Mouse (Mus musculus) liver, embryonic 14.5 days (tissue): Measurements from ENCODE around the gene Dis3l2. TPM values are rescaled to one million over a fixed set of nuclear protein-coding genes. Genes with fewer than 3 reads are reported as not detected.

ENCODE experiments used
- ATAC-seq: fragments of 200-750 bp; cut with Nextera tagmentation; 2 replicates; pipeline ENCODE4 v1.8.0; 2017; ENCODE audit warnings: moderate number of reproducible peaks, mild to moderate bottlenecking, moderate library complexity; ENCODE audit not compliant: insufficient read depth
- DNase-seq, 3 experiments: peaks; one replicate each; pipeline ENCODE4 v3.0.0-alpha.2; 2012 to 2013; ENCODE audit warnings: low read depth in 3 of 3, low spot score in 3 of 3
- H3K27ac ChIP-seq: fragments of 300-500 bp; sonication (generic); 2 replicates; pipeline ENCODE4 v1.5.1; 2014; ENCODE audit warnings: moderate library complexity, mild to moderate bottlenecking, control low read depth, inconsistent platforms
- H3K27me3 ChIP-seq: fragments of 300-500 bp; sonication (generic); 2 replicates; pipeline ENCODE4 v1.6.1; 2014; ENCODE audit warnings: mild to moderate bottlenecking, low read length, moderate library complexity; ENCODE audit not compliant: control insufficient read depth, insufficient read depth
- H3K36me3 ChIP-seq: fragments of 300-500 bp; sonication (generic); replicated peaks from 2 replicates; pipeline ENCODE4 v1.6.1; 2014; ENCODE audit warnings: low read depth; ENCODE audit not compliant: control insufficient read depth, insufficient read depth
- H3K4me1 ChIP-seq, 2 experiments: fragments of 200-500 bp in 1 of 2; fragments of 300-500 bp in 1 of 2; sonication (generic) in 1 of 2; replicated peaks; 2 replicates each; pipeline ENCODE4 v1.6.1; 2012 to 2014; ENCODE audit warnings: antibody characterized with exemption in 1 of 2, inconsistent platforms in 1 of 2, low read length in 1 of 2; ENCODE audit not compliant: control insufficient read depth in 2 of 2, insufficient read depth in 2 of 2
- H3K4me2 ChIP-seq: fragments of 300-500 bp; sonication (generic); 2 replicates; pipeline ENCODE4 v1.6.1; 2014; ENCODE audit warnings: low read depth, mild to moderate bottlenecking, control low read depth, moderate library complexity
- H3K4me3 ChIP-seq, 2 experiments: fragments of 200-500 bp in 1 of 2; fragments of 300-500 bp in 1 of 2; sonication (generic) in 1 of 2; 2 replicates each; pipeline ENCODE4 v1.5.1; 2012 to 2014; ENCODE audit warnings: low read depth in 2 of 2, low read length in 2 of 2, mild to moderate bottlenecking in 2 of 2, control low read depth in 1 of 2, inconsistent platforms in 1 of 2, moderate library complexity in 1 of 2; ENCODE audit not compliant: insufficient read depth in 1 of 2
- H3K9ac ChIP-seq: fragments of 300-500 bp; sonication (generic); replicated peaks from 2 replicates; pipeline ENCODE4 v1.6.1; 2014; ENCODE audit warnings: mild to moderate bottlenecking, control low read depth, moderate library complexity
- H3K9me3 ChIP-seq: fragments of 300-500 bp; sonication (generic); 2 replicates; pipeline ENCODE4 v1.6.1; 2016; ENCODE audit warnings: low read length, mixed read lengths; ENCODE audit not compliant: control insufficient read depth
- CTCF ChIP-seq: IDR thresholded peaks from 2 replicates; pipeline ENCODE4 v1.5.1; 2016; ENCODE audit warnings: antibody characterized with exemption, low read depth, control low read depth
- EP300 ChIP-seq: IDR thresholded peaks from 2 replicates; pipeline ENCODE4 v1.6.1; 2016; ENCODE audit warnings: antibody characterized with exemption, low read depth
- WGBS: fragments of 180-500 bp; shearing (Covaris S2); extraction: QIAGEN DNeasy Blood & Tissue Kit; methylation state at CpG from one replicate; pipeline ENCODE4 v1.1.7; 2014; ENCODE audit not compliant: insufficient replicate concordance; 5-methylcytosine and 5-hydroxymethylcytosine counted together
- polyA plus RNA-seq, 2 experiments: library from polyadenylated mRNA; depleted of rRNA in 1 of 2; stranded (reverse) in 1 of 2; unstranded in 1 of 2; fragments of >200 nt; fragmentation: Nextera tagmentation in 1 of 2; extraction: Ambion mirVana in 1 of 2; gene quantifications; 2 replicates each; pipeline versions ENCODE4 v1.2.1 to v1.2.3; 2012 to 2014

The Dis3l2 gene
- polyA plus RNA-seq, 2 experiments, result 6.0 to 7.1 TPM

DNA sequence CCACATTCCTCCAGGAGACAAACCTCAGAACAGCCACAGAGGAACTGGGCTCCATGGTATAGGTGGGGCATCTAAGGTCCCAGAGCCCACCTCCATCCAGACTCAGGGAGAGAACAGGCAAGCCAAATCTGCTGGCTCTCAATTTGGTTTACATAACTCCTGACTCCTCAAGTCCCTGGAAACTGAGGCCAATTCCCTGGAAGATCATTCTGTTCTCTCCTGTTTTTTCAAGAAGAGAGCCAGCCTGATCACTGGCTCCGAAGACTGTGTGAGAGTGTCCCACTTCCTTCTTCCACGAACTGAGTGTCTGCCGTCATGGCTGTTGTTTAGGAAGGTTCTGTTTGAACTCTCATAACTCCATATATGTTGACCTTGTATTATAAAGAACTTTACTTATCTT lies 305.5 kb downstream of the Dis3l2 start:
- H3K4me2 ChIP-seq, result no peak overlapping the region
- H3K36me3 ChIP-seq, result no peaks in the 10 kb centered on the region
- DNase-seq (no peak), ATAC-seq (no peak)
- H3K9ac ChIP-seq, result no peak overlapping the region
- no peaks in the 10 kb centered on the region for H3K9me3 ChIP-seq
- H3K4me3 ChIP-seq, result no peak overlapping the region
- H3K4me1 ChIP-seq, result no peaks in the 10 kb centered on the region
- TF ChIP-seq CTCF, result no peak
- 63% methylated on average over 3 of the region's 3 CpGs for WGBS
- H3K27me3 ChIP-seq, result no peaks in the 10 kb centered on the region
- no peak overlapping the region for H3K27ac ChIP-seq

DNA sequence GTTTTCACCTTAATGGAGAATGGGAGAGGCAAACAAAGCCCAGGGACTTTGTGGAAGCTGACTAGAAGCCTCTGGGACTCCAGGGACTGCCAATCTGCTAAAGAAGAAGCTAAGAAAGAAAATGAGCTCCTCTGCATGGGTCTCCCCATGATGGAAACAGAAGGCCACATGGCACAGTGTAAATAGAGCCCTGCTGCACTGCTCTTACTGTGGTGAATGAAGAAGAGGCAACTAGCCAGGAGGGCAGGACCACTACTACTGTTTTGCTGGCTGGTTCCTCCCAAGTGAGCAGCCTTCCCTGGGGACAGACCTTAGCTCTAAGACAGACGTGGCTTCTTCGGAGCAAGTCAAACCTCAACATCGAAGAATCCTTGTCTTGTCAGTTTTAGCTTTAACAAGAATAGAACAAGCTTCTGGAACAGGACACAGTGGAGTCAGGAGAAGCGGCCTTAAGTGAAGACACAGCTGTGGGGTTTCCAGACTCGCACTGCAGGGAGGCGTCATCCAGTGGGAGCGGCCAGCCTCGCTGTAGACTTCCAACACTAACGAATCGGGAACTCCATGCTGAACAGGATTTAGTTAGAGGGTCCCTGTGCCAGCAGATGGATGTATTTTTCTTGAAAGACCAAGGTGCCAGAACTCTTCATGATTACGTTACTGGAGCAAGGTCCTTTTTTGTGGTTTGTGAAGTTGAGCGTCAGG lies 307.2 kb downstream of the Dis3l2 start:
- no peaks in the 10 kb centered on the region for H3K36me3 ChIP-seq
- WGBS, result 71% methylated on average over 12 of the region's 12 CpGs
- H3K4me3 ChIP-seq, result no peak overlapping the region
- no peak overlapping the region for H3K27ac ChIP-seq
- no peak for TF ChIP-seq CTCF
- no peak for TF ChIP-seq EP300
- no peak overlapping the region for H3K4me2 ChIP-seq
- ATAC-seq, result no peak
- H3K9me3 ChIP-seq, result no peaks in the 10 kb centered on the region
- H3K4me1 ChIP-seq, result no peaks in the 10 kb centered on the region
- no peak overlapping the region for H3K9ac ChIP-seq
- DNase-seq, result no peak
- no peaks in the 10 kb centered on the region for H3K27me3 ChIP-seq

DNA sequence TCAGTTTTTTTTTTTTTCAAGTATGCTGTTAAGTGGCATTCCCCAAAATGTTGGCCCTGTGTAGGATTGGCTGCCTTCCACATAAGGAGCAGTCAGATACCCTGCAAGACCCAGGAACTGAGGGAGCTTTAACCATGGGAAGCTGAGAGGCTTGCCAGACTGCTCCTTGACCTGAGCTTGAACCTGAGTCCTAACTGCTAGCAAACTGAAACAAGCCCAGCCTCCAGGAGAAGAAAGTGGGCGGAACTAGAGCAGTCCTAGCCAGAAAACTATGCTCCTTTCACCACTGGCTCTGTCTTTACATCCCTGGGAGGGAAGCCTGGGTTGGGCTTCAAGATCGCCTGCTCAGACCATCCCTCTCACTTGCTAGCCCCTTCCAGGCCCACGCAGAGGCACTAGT lies 308.1 kb downstream of the Dis3l2 start:
- H3K9me3 ChIP-seq, result no peaks in the 10 kb centered on the region
- H3K27me3 ChIP-seq, result no peaks in the 10 kb centered on the region
- H3K9ac ChIP-seq, result no peak overlapping the region
- no peak for ATAC-seq
- 43% methylated on average over 3 of the region's 3 CpGs for WGBS
- no peak for DNase-seq
- no peaks in the 10 kb centered on the region for H3K4me1 ChIP-seq
- no peak overlapping the region for H3K27ac ChIP-seq
- H3K36me3 ChIP-seq, result no peaks in the 10 kb centered on the region
- TF ChIP-seq CTCF, result no peak
- TF ChIP-seq EP300, result no peak
- H3K4me2 ChIP-seq, result no peak overlapping the region
- H3K4me3 ChIP-seq, result no peak overlapping the region

DNA sequence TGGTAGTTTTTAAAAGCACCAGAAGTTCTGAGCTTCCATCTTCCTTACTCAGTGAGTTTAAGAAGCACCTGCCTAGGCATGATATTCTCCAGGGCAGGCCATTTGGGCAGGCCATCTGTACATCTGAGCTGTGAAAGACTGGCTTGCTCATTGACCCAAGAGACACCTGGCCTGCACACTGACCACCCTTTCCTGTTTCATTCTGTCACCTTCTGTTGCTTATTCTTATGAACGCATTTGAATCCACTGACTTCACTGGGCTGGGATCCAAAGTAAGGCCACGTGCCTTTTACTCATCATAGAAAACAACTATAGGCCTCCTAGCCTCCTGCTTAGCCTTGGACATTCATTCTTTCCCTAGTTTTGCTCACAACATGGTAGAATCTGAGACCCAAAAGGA lies 309.0 kb downstream of the Dis3l2 start:
- Histone ChIP-seq H3K4me1 (no peaks in the 10 kb centered on the region), H3K4me3 (no peak overlapping the region), H3K9me3 (no peaks in the 10 kb centered on the region), H3K36me3 (no peaks in the 10 kb centered on the region), H3K27ac (no peak overlapping the region), H3K9ac (no peak overlapping the region), H3K27me3 (no peaks in the 10 kb centered on the region), H3K4me2 (no peak overlapping the region)
- no peak for DNase-seq
- 64% methylated on average over 2 of the region's 2 CpGs for WGBS
- no peak for ATAC-seq
- TF ChIP-seq CTCF (no peak), EP300 (no peak)

DNA sequence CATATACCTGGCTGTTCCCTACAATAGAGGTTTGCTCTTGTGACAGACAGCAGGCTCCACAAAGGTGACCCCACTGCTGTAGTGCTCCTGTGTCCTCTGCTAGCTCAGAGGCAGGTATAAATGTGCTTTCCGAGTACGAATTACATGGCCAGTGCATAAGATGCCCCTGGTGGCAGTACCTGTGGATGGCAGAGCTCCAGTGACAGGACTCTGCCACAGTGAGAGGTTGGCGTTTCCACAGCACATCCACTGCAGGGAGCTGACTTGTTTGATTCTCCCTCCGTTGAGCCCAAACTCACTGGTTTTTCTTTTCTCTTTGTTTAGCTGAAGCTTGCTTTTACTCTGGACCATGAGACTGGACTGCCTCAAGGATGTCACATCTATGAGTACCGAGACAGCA lies 317.1 kb downstream of the Dis3l2 start:
- H3K4me1 ChIP-seq, result peaks cover 0 to 12% of the 10 kb centered on the region in 2 experiments; a peak in 2 of 4 replicates
- H3K27me3 ChIP-seq, result no peaks in the 10 kb centered on the region
- H3K4me2 ChIP-seq, result no peak overlapping the region
- no peak overlapping the region for H3K27ac ChIP-seq
- H3K36me3 ChIP-seq, result no peaks in the 10 kb centered on the region
- H3K4me3 ChIP-seq, result no peak overlapping the region
- ATAC-seq (no peak), DNase-seq (no peak)
- 72% methylated on average over 5 of the region's 5 CpGs for WGBS
- no peak overlapping the region for H3K9ac ChIP-seq
- no peaks in the 10 kb centered on the region for H3K9me3 ChIP-seq
- TF ChIP-seq EP300, result no peak
- peak; percentile 11; the same call in 1 of the 2 replicates for TF ChIP-seq CTCF
